Mouse (Mus musculus): ENCODE measurements around the gene Rps8.

DNA sequence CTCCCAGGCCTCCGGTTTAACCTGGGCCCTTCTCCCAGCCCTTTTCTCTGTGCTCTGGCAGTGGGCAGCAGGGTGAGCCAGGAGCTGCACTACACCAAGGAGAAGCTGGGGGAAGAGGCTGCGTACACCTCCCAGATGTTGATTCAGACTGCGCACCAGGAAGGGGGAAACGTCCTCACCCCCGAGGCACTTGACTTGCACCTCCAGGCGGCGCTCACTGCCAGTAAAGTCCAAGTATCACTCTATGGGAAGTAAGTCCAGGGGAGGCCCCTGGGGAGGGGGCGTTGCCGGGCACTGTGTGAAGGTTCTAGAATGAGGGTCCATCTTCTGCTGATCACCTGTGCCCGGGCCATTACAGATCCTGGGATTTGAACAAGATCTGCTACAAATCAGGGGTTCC lies 51.4 kb downstream of the Rps8 start:
- no peak for TF ChIP-seq POLR2A (IDR thresholded peaks at IDR 0.05; ENCODE audit: borderline replicate concordance, extremely low read depth, low read depth, low read length)
- no peak for TF ChIP-seq CTCF (IDR thresholded peaks at IDR 0.05; ENCODE audit: insufficient read depth, low read length)
